Mouse (Mus musculus): Measurements from ENCODE around the gene Ube2c. TPM values are rescaled to one million over a fixed set of nuclear protein-coding genes. Genes with fewer than 3 reads are reported as not detected.

Gene Ube2c
- polyA plus RNA-seq (2015; fragmentation: Nextera tagmentation; extraction: Ambion mirVana) = 74.1 and 104 TPM in 2 replicates

DNA sequence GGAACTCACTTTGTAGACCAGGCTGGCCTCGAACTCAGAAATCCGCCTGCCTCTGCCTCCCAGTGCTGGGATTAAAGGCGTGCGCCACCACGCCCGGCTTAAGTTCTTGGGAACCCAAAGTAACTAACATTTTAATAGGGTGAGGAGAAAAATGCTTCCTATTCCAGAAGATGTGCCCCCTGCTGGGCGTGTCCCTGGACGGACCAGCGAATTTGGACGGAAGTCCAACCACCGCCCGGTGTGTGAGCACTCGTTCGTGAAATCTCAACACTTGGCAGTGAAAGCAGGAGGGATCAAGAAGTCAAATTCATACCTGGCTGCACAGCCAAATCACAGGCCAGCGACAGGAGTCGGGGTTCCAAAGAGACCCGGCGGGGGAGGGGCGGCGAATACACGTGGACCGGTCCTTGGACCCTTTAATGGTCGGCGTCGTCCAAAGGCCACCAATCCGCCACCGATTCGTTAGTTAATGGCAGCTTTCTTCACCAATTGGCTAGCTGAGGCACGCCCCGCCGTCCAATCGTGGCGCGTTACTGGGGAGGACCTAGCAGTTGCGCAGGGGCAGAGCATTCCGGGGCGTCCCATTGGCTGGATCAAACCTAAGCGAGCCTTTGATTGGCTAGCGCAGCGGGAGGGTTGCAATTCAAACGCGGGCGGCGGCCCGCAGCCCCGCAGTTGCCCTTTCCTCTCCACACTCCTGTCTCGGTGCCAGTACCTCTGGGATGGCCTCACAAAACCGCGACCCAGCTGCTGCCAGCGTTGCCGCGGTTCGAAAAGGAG, at the start of gene Ube2c:
TSS of gene Ube2c (plus strand) at position 641 of the 780 bp plus-strand sequence.
- Histone ChIP-seq H3K9ac (ENCODE audit: low read length) (peak within 1 kb of the TSS; percentile 74), H3K36me3 (ENCODE audit: control insufficient read depth, insufficient read depth, low read length) (peaks cover 21% of the 10 kb centered on the region), H3K4me2 (replicated peaks; ENCODE audit: low read depth) (peak within 1 kb of the TSS; percentile 92), H3K27me3 (ENCODE audit: control insufficient read depth, insufficient read depth, low read length) (no peaks in the 10 kb centered on the region), H3K4me1 (replicated peaks; ENCODE audit: control insufficient read depth, insufficient read depth) (0 out of 2 replicates have a peak, but pooled peaks cover 4% of the 10 kb centered on the region), H3K4me3 (ENCODE audit: low read depth, low read length) (peak within 1 kb of the TSS; percentile 83), H3K9me3 (ENCODE audit: control insufficient read depth, low read length) (no peaks in the 10 kb centered on the region), H3K27ac (replicated peaks) (0 out of 2 replicates have a peak within 1 kb of the TSS, but pooled peaks have one; percentile 53)
- ATAC-seq (ENCODE audit: low FRiP score, low TSS enrichment) (peak; percentile 99), DNase-seq (ENCODE audit: low spot score) (peak; percentile 98)
- 2% methylated on average over 52 of the region's 53 CpGs for WGBS
- TF ChIP-seq EP300 (optimal IDR thresholded peaks at IDR 0.05) (peak; percentile 96), CTCF (IDR thresholded peaks at IDR 0.05; ENCODE audit: low read depth) (peak; percentile 58)

DNA sequence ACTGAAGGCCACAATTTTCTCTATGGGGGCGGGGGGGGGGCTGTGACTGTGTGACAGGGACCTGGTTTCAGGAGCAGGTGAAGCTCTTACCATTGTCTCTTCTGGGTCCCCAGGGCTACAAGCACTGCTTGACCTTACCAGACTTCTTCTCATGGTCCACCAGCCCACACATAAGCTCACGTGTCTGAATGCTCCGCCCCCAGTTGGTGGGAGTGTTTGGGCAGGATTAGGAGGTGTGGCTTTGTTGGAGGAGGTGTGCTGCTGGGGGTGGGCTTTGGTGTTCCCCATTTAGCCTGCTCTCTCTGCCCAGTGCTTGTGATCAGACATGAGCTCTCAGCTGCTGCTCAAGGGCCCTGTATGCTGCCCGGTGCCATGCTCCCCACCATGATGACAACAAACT, 46.4 kb upstream of the Ube2c start:
- ATAC-seq (ENCODE audit: low FRiP score, low TSS enrichment) (no peak), DNase-seq (ENCODE audit: low spot score) (no peak)
- Histone ChIP-seq H3K4me2 (replicated peaks; ENCODE audit: low read depth) (no peak overlapping the region), H3K4me3 (ENCODE audit: low read depth, low read length) (no peak overlapping the region), H3K9me3 (ENCODE audit: control insufficient read depth, low read length) (no peaks in the 10 kb centered on the region), H3K27me3 (ENCODE audit: control insufficient read depth, insufficient read depth, low read length) (no peaks in the 10 kb centered on the region), H3K36me3 (ENCODE audit: control insufficient read depth, insufficient read depth, low read length) (no peaks in the 10 kb centered on the region), H3K27ac (replicated peaks) (no peak overlapping the region), H3K4me1 (replicated peaks; ENCODE audit: control insufficient read depth, insufficient read depth) (no peaks in the 10 kb centered on the region), H3K9ac (ENCODE audit: low read length) (no peak overlapping the region)
- TF ChIP-seq EP300 (optimal IDR thresholded peaks at IDR 0.05) (no peak), CTCF (IDR thresholded peaks at IDR 0.05; ENCODE audit: low read depth) (no peak)
- 63% methylated on average over 4 of the region's 4 CpGs for WGBS

- Histone ChIP-seq H3K4me3 (ENCODE audit: low read depth, low read length) (no peak overlapping the region), H3K4me1 (replicated peaks; ENCODE audit: control insufficient read depth, insufficient read depth) (no peaks in the 10 kb centered on the region), H3K4me2 (replicated peaks; ENCODE audit: low read depth) (no peak overlapping the region), H3K36me3 (ENCODE audit: control insufficient read depth, insufficient read depth, low read length) (no peaks in the 10 kb centered on the region), H3K27me3 (ENCODE audit: control insufficient read depth, insufficient read depth, low read length) (no peaks in the 10 kb centered on the region), H3K27ac (replicated peaks) (no peak overlapping the region), H3K9me3 (ENCODE audit: control insufficient read depth, low read length) (no peaks in the 10 kb centered on the region), H3K9ac (ENCODE audit: low read length) (no peak overlapping the region)
- peak; percentile 70; the same call in 1 of the 2 replicates for ATAC-seq (ENCODE audit: low FRiP score, low TSS enrichment)
- 19% methylated on average over 6 of the region's 6 CpGs for WGBS
- DNase-seq (ENCODE audit: low spot score) = peak; percentile 69
- TF ChIP-seq EP300 (optimal IDR thresholded peaks at IDR 0.05) = no peak
- peak; percentile 94 for TF ChIP-seq CTCF (IDR thresholded peaks at IDR 0.05; ENCODE audit: low read depth)
Observed at GRCm38 (mm10) chr2:164725895-164726619, 43.6 kb upstream of the Ube2c start.

DNA sequence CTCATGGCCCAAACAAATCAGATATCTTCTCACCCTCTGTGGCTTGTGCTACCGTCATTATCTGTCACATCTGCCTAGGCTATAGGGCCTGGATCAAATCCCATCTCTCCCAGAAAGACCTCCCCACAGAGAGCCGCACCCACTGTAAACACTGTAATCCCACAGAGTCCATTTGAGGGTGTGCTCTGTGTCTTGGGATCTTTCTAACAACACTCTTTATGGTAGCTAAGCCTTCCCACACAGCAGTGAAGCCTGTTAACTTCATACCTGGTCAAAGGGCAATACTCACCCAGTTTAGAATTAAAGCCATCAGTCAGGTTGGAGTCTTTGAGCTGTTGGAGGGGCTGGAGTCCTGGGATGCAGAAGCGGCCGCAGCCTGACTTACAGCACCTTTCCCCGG, 38.0 kb upstream of the Ube2c start:
- Histone ChIP-seq H3K27ac (replicated peaks) (no peak overlapping the region), H3K4me3 (ENCODE audit: low read depth, low read length) (no peak overlapping the region), H3K9ac (ENCODE audit: low read length) (no peak overlapping the region), H3K4me1 (replicated peaks; ENCODE audit: control insufficient read depth, insufficient read depth) (no peaks in the 10 kb centered on the region), H3K9me3 (ENCODE audit: control insufficient read depth, low read length) (no peaks in the 10 kb centered on the region), H3K4me2 (replicated peaks; ENCODE audit: low read depth) (no peak overlapping the region), H3K27me3 (ENCODE audit: control insufficient read depth, insufficient read depth, low read length) (no peaks in the 10 kb centered on the region), H3K36me3 (ENCODE audit: control insufficient read depth, insufficient read depth, low read length) (no peaks in the 10 kb centered on the region)
- WGBS = 44% methylated on average over 5 of the region's 5 CpGs
- peak; percentile 37; the same call in 1 of the 2 replicates for ATAC-seq (ENCODE audit: low FRiP score, low TSS enrichment)
- TF ChIP-seq CTCF (IDR thresholded peaks at IDR 0.05; ENCODE audit: low read depth) = no peak
- TF ChIP-seq EP300 (optimal IDR thresholded peaks at IDR 0.05) = no peak
- no peak for DNase-seq (ENCODE audit: low spot score)

GRCm38 (mm10) chr2:164733259-164733658, 36.4 kb upstream of the Ube2c start:
- H3K27ac ChIP-seq (replicated peaks) = no peak overlapping the region
- H3K9ac ChIP-seq (ENCODE audit: low read length) = no peak overlapping the region
- no peak for ATAC-seq (ENCODE audit: low FRiP score, low TSS enrichment)
- H3K9me3 ChIP-seq (ENCODE audit: control insufficient read depth, low read length) = no peaks in the 10 kb centered on the region
- no peak for DNase-seq (ENCODE audit: low spot score)
- H3K4me1 ChIP-seq (replicated peaks; ENCODE audit: control insufficient read depth, insufficient read depth) = no peaks in the 10 kb centered on the region
- TF ChIP-seq CTCF (IDR thresholded peaks at IDR 0.05; ENCODE audit: low read depth) (no peak), EP300 (optimal IDR thresholded peaks at IDR 0.05) (no peak)
- H3K4me3 ChIP-seq (ENCODE audit: low read depth, low read length) = no peak overlapping the region
- H3K4me2 ChIP-seq (replicated peaks; ENCODE audit: low read depth) = no peak overlapping the region
- no peaks in the 10 kb centered on the region for H3K36me3 ChIP-seq (ENCODE audit: control insufficient read depth, insufficient read depth, low read length)
- WGBS = 44% methylated on average over 2 of the region's 2 CpGs
- no peaks in the 10 kb centered on the region for H3K27me3 ChIP-seq (ENCODE audit: control insufficient read depth, insufficient read depth, low read length)

All from stomach, postnatal 0 days (tissue).